In the genomic region with DNA sequence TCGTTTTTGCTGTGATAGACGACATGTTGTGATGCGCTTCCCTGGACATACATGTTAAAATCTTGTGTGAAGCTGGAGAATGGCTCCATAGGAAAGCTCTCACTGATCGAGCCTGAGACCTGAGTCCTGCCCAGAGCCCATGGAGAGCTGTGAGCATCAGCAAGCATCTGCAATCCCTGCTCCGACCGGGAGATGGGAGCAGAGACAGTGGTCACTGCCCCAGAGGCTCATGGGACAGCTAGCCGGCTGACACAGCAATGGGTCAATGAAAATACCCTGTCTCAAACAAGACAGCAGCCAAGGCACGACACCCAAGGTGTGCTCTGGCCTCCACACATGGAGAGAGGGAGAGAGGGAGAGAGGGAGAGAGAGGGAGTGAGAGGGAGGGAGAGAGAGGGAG, we compare ENCODE assay signal across 9 mouse cellular contexts. TPM values are rescaled to one million over a fixed set of nuclear protein-coding genes. Genes with fewer than 3 reads are reported as not detected.
A peak's percentile ranks its signal among the peaks of the same experiment; 100 is the strongest.
DNase-seq lines count a peak whose midpoint lies in the region; ATAC-seq and TF ChIP-seq lines count a peak whose summit lies in the region.
"Had no signal": no experiment of that assay in that cellular context is flagged by ENCODE, and none has a peak within 500 bp of the region (broad histone marks: within the 10 kb centered on the region; RNA-seq: fewer than 3 reads in every experiment).

No protein-coding gene starts in this region.

- no peak overlapping the region for H3K4me3 ChIP-seq in kidney, embryonic 15.5 days (replicated peaks)
- no peak overlapping the region for H3K4me3 ChIP-seq in kidney, postnatal 0 days (replicated peaks; ENCODE audit: low read depth, low read length)
- no peak overlapping the region for H3K4me3 ChIP-seq in neural tube, embryonic 13.5 days

- no peak overlapping the region for H3K4me2 ChIP-seq in kidney, embryonic 15.5 days
- no peak overlapping the region for H3K4me2 ChIP-seq in kidney, postnatal 0 days (ENCODE audit: low read length)
- no peak overlapping the region for H3K4me2 ChIP-seq in neural tube, embryonic 13.5 days

- H3K27me3 ChIP-seq in kidney, embryonic 15.5 days: no peaks in the 10 kb centered on the region
- no peaks in the 10 kb centered on the region for H3K27me3 ChIP-seq in kidney, postnatal 0 days (ENCODE audit: insufficient read depth, low read length)
- H3K27me3 ChIP-seq in neural tube, embryonic 13.5 days: no peaks in the 10 kb centered on the region

- H3K9me3 ChIP-seq in kidney, embryonic 15.5 days (replicated peaks): no peaks in the 10 kb centered on the region
- no peaks in the 10 kb centered on the region for H3K9me3 ChIP-seq in kidney, postnatal 0 days (replicated peaks; ENCODE audit: low read length)
- H3K9me3 ChIP-seq in neural tube, embryonic 13.5 days: no peaks in the 10 kb centered on the region

- peaks cover 14% of the 10 kb centered on the region for H3K4me1 ChIP-seq in kidney, embryonic 15.5 days
- no peaks in the 10 kb centered on the region for H3K4me1 ChIP-seq in kidney, postnatal 0 days (replicated peaks; ENCODE audit: insufficient read depth, low read length)
- peaks cover 67% of the 10 kb centered on the region for H3K4me1 ChIP-seq in neural tube, embryonic 13.5 days (replicated peaks)

- no peak overlapping the region for H3K27ac ChIP-seq in kidney, embryonic 15.5 days
- H3K27ac ChIP-seq in kidney, postnatal 0 days: no peak overlapping the region
- peak overlapping the region; percentile 33 for H3K27ac ChIP-seq in neural tube, embryonic 13.5 days (replicated peaks)

- no peak overlapping the region for H3K9ac ChIP-seq in kidney, embryonic 15.5 days
- H3K9ac ChIP-seq in kidney, postnatal 0 days (ENCODE audit: low read depth, low read length): no peak overlapping the region
- no peak overlapping the region for H3K9ac ChIP-seq in neural tube, embryonic 13.5 days

- TF ChIP-seq CTCF in kidney, postnatal 0 days (IDR thresholded peaks at IDR 0.05; ENCODE audit: low read depth): peak; percentile 55

- H3K36me3 ChIP-seq in kidney, embryonic 15.5 days: no peaks in the 10 kb centered on the region
- H3K36me3 ChIP-seq in kidney, postnatal 0 days (ENCODE audit: insufficient read depth, low read length): no peaks in the 10 kb centered on the region
- no peaks in the 10 kb centered on the region for H3K36me3 ChIP-seq in neural tube, embryonic 13.5 days

- 61% methylated on average over 8 of the region's 8 CpGs for WGBS in kidney, embryonic 15.5 days
- WGBS in kidney, postnatal 0 days: 52% methylated on average over 8 of the region's 8 CpGs
- 52% methylated on average over 8 of the region's 8 CpGs for WGBS in neural tube, embryonic 13.5 days

- no peak for ATAC-seq in kidney, embryonic 15.5 days (replicated peaks; ENCODE audit: low FRiP score)
- ATAC-seq in kidney, postnatal 0 days (replicated peaks; ENCODE audit: low FRiP score, low read depth): no peak
- no peak for ATAC-seq in neural tube, embryonic 13.5 days (ENCODE audit: low read depth)
- ATAC-seq: inflammation-experienced regulatory T-cells, adult 6 months had no signal

- peak; percentile 65 for DNase-seq in adrenal gland, postnatal 10 days
- DNase-seq in adrenal gland, postnatal 4 days (ENCODE audit: low spot score in 2 of 2): no peak
- peak; percentile 62 for DNase-seq in kidney, adult 18-20 months
- DNase-seq in kidney, postnatal 0 days (ENCODE audit: low spot score): peak; percentile 25
- no peak for DNase-seq in spleen, adult 18-20 months
- no peak for DNase-seq in frontal cortex, postnatal 14 days (ENCODE audit: low spot score in 2 of 2)

RNA-seq across cellular contexts. Expression of a gene that starts 26.6 kb away (rescaled TPM):
- 10 to 100 TPM; 76.2 to 77.8 TPM for total RNA-seq in adrenal gland, postnatal 10 days (2021)
- 10 to 100 TPM; 91.8 to 95.1 TPM for total RNA-seq in adrenal gland, postnatal 4 days (2021)
- polyA plus RNA-seq in kidney, embryonic 15.5 days (2015; fragmentation: Nextera tagmentation; extraction: Ambion mirVana): 40.3 and 45.5 TPM in 2 replicates
- polyA plus RNA-seq in kidney, postnatal 0 days (2015; fragmentation: Nextera tagmentation; extraction: Ambion mirVana): 60.7 and 71.7 TPM in 2 replicates
- polyA plus RNA-seq in neural tube, embryonic 13.5 days (2015; fragmentation: Nextera tagmentation; extraction: Ambion mirVana): 82.2 and 101 TPM in 2 replicates

Comparison
In these comparisons a context has a peak if more than half of its experiments do, and no peak if none do; other contexts are left out.
1. DNase-seq: peak in adrenal gland, postnatal 10 days (single experiment), kidney, adult 18-20 months (single experiment) and kidney, postnatal 0 days (single experiment); none in adrenal gland, postnatal 4 days (0 of 2), spleen, adult 18-20 months (0 of 2) and frontal cortex, postnatal 14 days (0 of 2).